Mouse (Mus musculus) cerebellum, adult 2 months (tissue): ENCODE data around the gene Unc13d.

ENCODE experiments used
- CTCF ChIP-seq: fragments of 200-500 bp; IDR thresholded peaks from 2 replicates; pipeline ENCODE4 v1.5.1; 2011; ENCODE audit warnings: low read depth, mild to moderate bottlenecking, control low read depth, low read length, moderate library complexity, borderline replicate concordance; ENCODE audit not compliant: insufficient read depth
- POLR2A ChIP-seq: fragments of 200-500 bp; IDR thresholded peaks from 2 replicates; pipeline ENCODE4 v1.6.1; 2011; ENCODE audit warnings: low read length, control low read depth, borderline replicate concordance; ENCODE audit not compliant: insufficient read depth

GRCm38 (mm10) chr11:116019976-116020411 is 57.8 kb downstream of the Unc13d start:
- TF ChIP-seq CTCF: no peak
- no peak for TF ChIP-seq POLR2A
